Mouse (Mus musculus) forebrain, embryonic 13.5 days (tissue): Measurements from ENCODE around the gene Scml4. TPM values are rescaled to one million over a fixed set of nuclear protein-coding genes. Genes with fewer than 3 reads are reported as not detected.

Source experiments
- ATAC-seq: fragments of 200-750 bp; cut with Nextera tagmentation; 2 replicates; pipeline ENCODE4 v1.8.0; 2017
- H3K27ac ChIP-seq: fragments of 300-500 bp; sonication (generic); 2 replicates; pipeline ENCODE4 v1.5.1; 2015; ENCODE audit warnings: inconsistent platforms, mild to moderate bottlenecking, moderate library complexity
- H3K27me3 ChIP-seq: fragments of 300-500 bp; sonication (generic); 2 replicates; pipeline ENCODE4 v1.6.1; 2015; ENCODE audit warnings: mild to moderate bottlenecking, inconsistent platforms
- H3K36me3 ChIP-seq: fragments of 300-500 bp; sonication (generic); 2 replicates; pipeline ENCODE4 v1.6.1; 2015; ENCODE audit warnings: mild to moderate bottlenecking, inconsistent platforms; ENCODE audit not compliant: poor library complexity, severe bottlenecking
- H3K4me1 ChIP-seq: fragments of 300-500 bp; sonication (generic); 2 replicates; pipeline ENCODE4 v1.6.1; 2015; ENCODE audit warnings: inconsistent platforms
- H3K4me2 ChIP-seq: fragments of 300-500 bp; sonication (generic); 2 replicates; pipeline ENCODE4 v1.6.1; 2015; ENCODE audit warnings: inconsistent platforms, mild to moderate bottlenecking, moderate library complexity
- H3K4me3 ChIP-seq: fragments of 300-500 bp; sonication (generic); 2 replicates; pipeline ENCODE4 v1.5.1; 2015; ENCODE audit warnings: mild to moderate bottlenecking, inconsistent platforms
- H3K9ac ChIP-seq: fragments of 300-500 bp; sonication (generic); 2 replicates; pipeline ENCODE4 v1.6.1; 2015; ENCODE audit warnings: mild to moderate bottlenecking, inconsistent platforms
- H3K9me3 ChIP-seq: fragments of 300-500 bp; sonication (generic); replicated peaks from 2 replicates; pipeline ENCODE4 v1.6.1; 2016; ENCODE audit warnings: inconsistent platforms
- WGBS: fragments of 180-500 bp; shearing (Covaris S2); methylation state at CpG from one replicate; pipeline ENCODE4 v1.1.7; 2015; 5-methylcytosine and 5-hydroxymethylcytosine counted together
- polyA plus RNA-seq: library from polyadenylated mRNA; unstranded; fragments of >200 nt; fragmentation: Nextera tagmentation; extraction: Ambion mirVana; gene quantifications from 2 replicates; pipeline ENCODE4 v1.2.1, GENCODE M21; 2015

The Scml4 gene
- polyA plus RNA-seq, 1 experiment from 2014 or later, result 5.2 TPM

DNA sequence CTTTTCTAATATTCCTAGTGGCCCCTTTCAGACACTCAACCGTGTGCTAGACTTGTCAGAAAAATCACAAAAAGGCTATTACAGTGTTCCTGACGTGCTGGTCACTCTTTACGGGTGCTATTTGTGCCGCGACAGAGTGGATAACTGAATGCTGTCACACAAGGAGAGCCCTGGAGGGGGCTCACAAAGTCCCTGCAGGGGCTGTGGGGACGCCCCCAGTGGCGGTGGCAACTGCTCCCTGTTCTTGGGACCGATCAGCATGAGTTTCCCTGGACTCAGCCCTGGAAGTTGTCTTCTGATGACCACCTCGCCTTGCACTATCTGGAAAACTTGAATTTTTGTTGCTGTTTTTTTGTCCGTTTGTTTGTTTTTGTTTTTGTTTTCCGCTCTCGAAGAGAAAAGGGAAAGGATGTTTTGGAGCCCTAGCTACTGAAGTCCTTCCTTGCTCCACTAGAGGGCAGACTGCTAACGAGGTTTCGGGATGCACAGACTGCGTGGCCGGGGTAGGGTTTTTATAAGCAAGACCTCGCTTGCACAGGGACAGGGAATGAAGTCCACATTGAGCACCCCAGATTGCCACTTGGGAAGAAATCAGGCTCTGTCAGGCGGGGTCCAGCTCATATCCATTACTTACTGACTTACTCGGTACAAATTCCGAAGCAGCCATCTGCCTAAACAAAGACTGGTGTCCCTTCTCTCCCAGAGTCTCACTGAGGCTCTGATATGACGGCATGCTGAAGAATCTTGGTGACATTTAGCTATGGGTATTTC is 97.9 kb downstream of the Scml4 start:
- Histone ChIP-seq H3K27ac (no peak overlapping the region), H3K9me3 (no peaks in the 10 kb centered on the region), H3K36me3 (no peaks in the 10 kb centered on the region), H3K4me1 (peaks cover 12% of the 10 kb centered on the region), H3K4me3 (peak overlapping the region; percentile 37), H3K9ac (peak overlapping the region; percentile 68), H3K4me2 (peak overlapping the region; percentile 63), H3K27me3 (peaks cover 13% of the 10 kb centered on the region)
- ATAC-seq, result peak; percentile 91
- 6% methylated on average over 21 of the region's 21 CpGs for WGBS

DNA sequence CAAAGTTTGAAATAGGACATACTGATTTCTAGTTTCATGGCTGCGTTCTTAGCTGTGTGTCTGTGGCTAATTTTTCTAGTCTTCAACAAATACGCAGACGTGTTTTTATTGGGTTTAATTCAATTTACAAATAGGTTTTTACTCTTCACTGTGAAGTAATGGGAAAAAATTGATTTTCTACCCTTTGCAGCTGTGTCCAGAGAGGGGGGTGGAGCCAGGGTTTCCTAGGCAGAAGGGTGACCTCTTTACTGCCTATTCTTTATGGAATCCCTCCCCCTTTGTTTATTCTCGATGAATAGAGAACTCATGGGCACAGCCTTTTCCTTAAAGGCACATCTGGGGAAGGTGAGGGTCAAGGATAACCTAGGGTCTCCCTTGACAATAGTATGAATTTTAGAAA is 98.5 kb downstream of the Scml4 start:
- H3K4me3 ChIP-seq, result 0 out of 2 replicates have a peak overlapping the region, but pooled peaks have one; percentile 37

DNA sequence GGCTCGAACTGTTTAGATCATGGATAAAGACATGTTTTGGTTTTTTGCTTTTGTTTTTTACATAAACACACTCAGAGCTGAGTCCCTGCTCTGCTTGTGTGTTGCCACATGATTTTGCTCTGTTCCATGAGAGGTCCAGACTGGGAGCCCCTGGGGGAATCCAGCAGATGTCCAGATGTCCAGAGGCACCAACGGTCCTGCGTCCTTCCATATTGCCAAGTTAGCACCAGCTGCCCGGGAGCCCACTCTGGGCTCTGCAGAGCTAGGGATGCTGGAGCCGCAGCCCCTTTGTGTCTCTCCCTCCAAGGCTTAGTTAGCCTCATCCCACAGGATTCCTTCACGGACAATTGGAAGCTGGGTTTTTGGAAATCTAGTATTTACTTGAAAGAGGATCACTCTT is 101.6 kb downstream of the Scml4 start:
- 79% methylated on average over 6 of the region's 6 CpGs for WGBS
- no peak for ATAC-seq
- Histone ChIP-seq H3K9ac (no peak overlapping the region), H3K9me3 (no peaks in the 10 kb centered on the region), H3K4me2 (no peak overlapping the region), H3K4me3 (no peak overlapping the region), H3K4me1 (peaks cover 12% of the 10 kb centered on the region), H3K27ac (no peak overlapping the region), H3K27me3 (peaks cover 8% of the 10 kb centered on the region), H3K36me3 (no peaks in the 10 kb centered on the region)

More for the DNA sequence above, 98.5 kb downstream of the Scml4 start:
- H3K27ac ChIP-seq, result no peak overlapping the region
- 0 out of 2 replicates have a peak, but pooled peaks have one; percentile 6 for ATAC-seq
- H3K27me3 ChIP-seq, result peaks cover 13% of the 10 kb centered on the region
- H3K9ac ChIP-seq, result peak overlapping the region; percentile 68; the same call in 1 of the 2 replicates
- H3K4me2 ChIP-seq, result peak overlapping the region; percentile 63
- H3K9me3 ChIP-seq, result no peaks in the 10 kb centered on the region
- no peaks in the 10 kb centered on the region for H3K36me3 ChIP-seq
- WGBS, result 55% methylated on average over 4 of the region's 4 CpGs
- peaks cover 12% of the 10 kb centered on the region for H3K4me1 ChIP-seq

DNA sequence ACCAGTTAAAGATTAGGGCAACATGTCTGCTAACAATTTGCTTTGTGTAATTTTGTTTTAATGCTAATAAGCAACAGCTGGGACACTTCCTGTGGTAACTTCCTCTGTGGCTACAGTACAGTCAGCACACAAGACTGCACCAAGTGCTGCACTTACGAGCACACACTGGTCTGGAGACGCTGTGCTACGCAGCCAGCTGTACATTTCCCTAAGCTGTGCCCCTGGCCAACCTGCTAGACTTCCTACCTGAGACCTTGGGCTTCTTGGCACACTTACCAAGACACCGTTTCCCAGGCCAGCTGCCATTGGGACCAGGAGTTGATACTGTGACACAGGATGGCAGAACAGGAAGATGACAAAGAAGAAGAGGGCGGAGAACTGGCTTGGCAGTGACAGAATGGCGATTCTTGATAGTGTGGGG is 102.0 kb downstream of the Scml4 start:
- no peak overlapping the region for H3K4me3 ChIP-seq
- no peaks in the 10 kb centered on the region for H3K9me3 ChIP-seq
- peaks cover 12% of the 10 kb centered on the region for H3K4me1 ChIP-seq
- 82% methylated on average over 6 of the region's 6 CpGs for WGBS
- no peaks in the 10 kb centered on the region for H3K36me3 ChIP-seq
- ATAC-seq, result no peak
- no peak overlapping the region for H3K4me2 ChIP-seq
- peaks cover 5% of the 10 kb centered on the region for H3K27me3 ChIP-seq
- no peak overlapping the region for H3K27ac ChIP-seq
- no peak overlapping the region for H3K9ac ChIP-seq

DNA sequence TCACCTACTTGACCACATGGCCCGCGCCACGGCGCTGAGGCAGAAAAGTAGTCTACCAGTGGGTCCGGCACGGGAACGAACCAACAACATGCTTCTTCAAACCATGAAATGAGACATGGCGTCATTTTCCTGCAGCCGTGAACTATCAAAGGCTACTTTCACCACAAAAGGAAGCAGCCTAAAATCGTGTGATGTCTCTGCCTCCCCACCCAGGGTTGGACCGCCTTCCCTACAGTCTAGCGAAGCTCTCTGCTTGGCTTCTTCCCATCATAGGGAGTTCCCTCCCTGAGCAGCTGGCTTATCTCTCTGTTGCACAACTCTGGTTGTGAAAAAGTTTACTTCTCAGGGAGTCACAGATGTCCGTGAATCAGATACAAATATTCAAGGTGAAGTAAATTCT is 102.5 kb downstream of the Scml4 start:
- H3K27me3 ChIP-seq, result peaks cover under 1% of the 10 kb centered on the region; the same call in 1 of the 2 replicates
- 92% methylated on average over 13 of the region's 13 CpGs for WGBS

DNA sequence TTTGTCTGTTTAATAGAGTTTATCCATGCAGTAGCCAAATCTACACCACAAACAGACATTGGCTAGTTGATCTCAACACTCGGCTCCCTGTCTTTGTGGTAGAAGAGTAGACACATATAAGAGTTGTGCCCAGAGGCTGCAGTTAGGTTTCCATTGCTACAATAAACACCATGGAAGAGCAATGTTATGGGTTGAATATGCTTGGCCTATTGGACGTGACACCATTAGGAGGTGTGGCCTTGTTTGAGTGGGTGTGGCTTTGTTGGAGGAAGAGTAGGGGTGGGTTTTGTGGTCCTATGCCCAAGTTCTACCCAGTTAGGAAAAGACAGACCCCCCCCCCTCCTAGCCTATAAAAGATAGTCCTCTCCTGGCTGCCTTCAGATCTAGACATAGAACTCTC is 102.9 kb downstream of the Scml4 start:
- no peak overlapping the region for H3K4me3 ChIP-seq
- ATAC-seq, result no peak
- WGBS, result 94% methylated on average over 2 of the region's 2 CpGs
- H3K27me3 ChIP-seq, result no peaks in the 10 kb centered on the region
- H3K9ac ChIP-seq, result no peak overlapping the region
- H3K27ac ChIP-seq, result no peak overlapping the region
- no peak overlapping the region for H3K4me2 ChIP-seq
- H3K4me1 ChIP-seq, result peaks cover 8% of the 10 kb centered on the region
- no peaks in the 10 kb centered on the region for H3K36me3 ChIP-seq
- H3K9me3 ChIP-seq, result no peaks in the 10 kb centered on the region

More for the DNA sequence above, 102.5 kb downstream of the Scml4 start:
- Histone ChIP-seq H3K4me3 (no peak overlapping the region), H3K4me2 (no peak overlapping the region), H3K9ac (no peak overlapping the region), H3K27ac (no peak overlapping the region), H3K9me3 (no peaks in the 10 kb centered on the region), H3K36me3 (no peaks in the 10 kb centered on the region), H3K4me1 (peaks cover 11% of the 10 kb centered on the region)
- ATAC-seq, result no peak

DNA sequence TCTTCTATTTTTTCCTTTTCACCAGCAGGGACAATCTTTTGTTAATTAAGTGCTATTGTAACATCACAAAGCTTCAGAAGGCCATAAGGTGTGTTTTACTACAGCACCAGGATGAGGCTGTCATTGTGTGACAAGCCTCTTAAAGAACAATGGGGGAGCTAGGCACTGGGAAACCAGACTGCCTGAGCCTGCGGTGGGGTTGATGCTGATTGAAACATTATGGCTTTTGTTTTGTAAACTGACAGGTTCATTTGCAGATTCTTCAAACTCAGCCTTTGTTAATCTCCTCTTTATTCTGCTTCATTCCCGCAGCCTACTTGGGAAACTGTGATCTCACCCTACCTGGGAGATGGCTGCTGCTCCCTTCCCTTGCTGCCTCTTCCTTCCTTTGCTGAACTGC is 108.2 kb downstream of the Scml4 start:
- H3K27me3 ChIP-seq, result no peaks in the 10 kb centered on the region
- no peak; the same call in 1 of the 2 replicates for ATAC-seq
- H3K4me3 ChIP-seq, result no peak overlapping the region
- H3K9ac ChIP-seq, result no peak overlapping the region
- H3K36me3 ChIP-seq, result no peaks in the 10 kb centered on the region
- H3K4me1 ChIP-seq, result peaks cover 25% of the 10 kb centered on the region
- 2% methylated on average over 2 of the region's 2 CpGs for WGBS
- H3K4me2 ChIP-seq, result no peak overlapping the region
- H3K27ac ChIP-seq, result peak overlapping the region; percentile 59; the same call in 1 of the 2 replicates
- H3K9me3 ChIP-seq, result no peaks in the 10 kb centered on the region

DNA sequence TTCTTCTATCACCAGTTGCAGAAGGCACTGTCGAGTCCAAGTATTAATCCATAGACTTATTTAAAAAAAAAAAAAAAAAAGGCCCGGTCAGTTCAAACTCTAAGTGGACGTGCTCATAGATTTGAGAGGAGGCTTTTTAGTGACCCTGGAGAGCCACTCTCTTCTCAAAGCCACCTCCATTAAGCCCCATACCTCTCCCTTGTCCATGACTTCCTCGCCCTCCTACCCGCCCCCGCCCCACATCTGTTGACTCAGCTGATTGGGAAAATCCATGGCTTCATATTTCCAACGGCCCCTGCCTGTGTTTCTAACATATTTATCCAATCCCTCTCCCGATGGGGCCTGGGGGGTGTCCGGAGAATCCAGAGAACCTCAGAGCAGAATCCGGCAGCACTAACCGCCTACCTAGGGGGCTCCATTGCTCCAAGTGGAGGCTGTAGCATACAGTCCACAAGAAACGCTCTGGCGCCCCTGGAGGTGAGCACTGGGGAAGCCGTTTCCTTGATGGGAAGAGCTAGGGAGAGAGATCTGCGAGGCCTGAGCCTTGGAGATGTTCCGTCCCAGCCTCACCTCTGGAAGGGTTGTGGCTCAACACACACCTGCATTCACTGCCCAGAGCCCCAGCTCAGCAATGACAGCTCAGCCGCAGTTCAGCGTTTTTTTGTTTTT is 112.5 kb downstream of the Scml4 start:
- peak; percentile 89 for ATAC-seq
- no peaks in the 10 kb centered on the region for H3K36me3 ChIP-seq
- H3K27ac ChIP-seq, result no peak overlapping the region
- H3K4me2 ChIP-seq, result no peak overlapping the region
- H3K9me3 ChIP-seq, result no peaks in the 10 kb centered on the region
- peaks cover 25% of the 10 kb centered on the region for H3K4me1 ChIP-seq
- no peak overlapping the region for H3K9ac ChIP-seq
- no peak overlapping the region for H3K4me3 ChIP-seq
- no peaks in the 10 kb centered on the region for H3K27me3 ChIP-seq
- 31% methylated on average over 18 of the region's 18 CpGs for WGBS

DNA sequence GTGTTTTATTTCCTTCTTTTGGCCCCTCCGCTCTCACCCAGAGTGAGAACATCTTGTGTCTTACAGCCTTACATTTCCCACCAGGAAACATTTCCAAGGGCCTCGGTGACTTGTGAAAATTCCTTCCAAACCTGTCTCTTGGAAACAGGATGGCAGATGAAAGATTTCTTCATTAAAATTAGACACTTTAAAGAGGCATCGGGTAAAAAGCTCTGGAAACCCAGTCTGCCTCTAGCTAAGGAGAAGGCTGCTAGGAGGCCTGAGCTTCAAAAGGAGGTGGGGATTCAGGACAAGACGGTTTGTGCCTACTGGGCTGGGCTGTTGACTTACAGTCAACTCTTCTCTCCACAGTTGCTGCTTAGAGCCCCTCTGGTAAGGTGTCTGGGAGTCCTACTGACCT is 113.4 kb downstream of the Scml4 start:
- Histone ChIP-seq H3K4me3 (no peak overlapping the region), H3K27ac (no peak overlapping the region), H3K9ac (no peak overlapping the region), H3K4me2 (no peak overlapping the region), H3K9me3 (no peaks in the 10 kb centered on the region), H3K4me1 (peaks cover 22% of the 10 kb centered on the region), H3K27me3 (no peaks in the 10 kb centered on the region), H3K36me3 (no peaks in the 10 kb centered on the region)
- WGBS, result 62% methylated on average over 4 of the region's 4 CpGs
- ATAC-seq, result no peak

DNA sequence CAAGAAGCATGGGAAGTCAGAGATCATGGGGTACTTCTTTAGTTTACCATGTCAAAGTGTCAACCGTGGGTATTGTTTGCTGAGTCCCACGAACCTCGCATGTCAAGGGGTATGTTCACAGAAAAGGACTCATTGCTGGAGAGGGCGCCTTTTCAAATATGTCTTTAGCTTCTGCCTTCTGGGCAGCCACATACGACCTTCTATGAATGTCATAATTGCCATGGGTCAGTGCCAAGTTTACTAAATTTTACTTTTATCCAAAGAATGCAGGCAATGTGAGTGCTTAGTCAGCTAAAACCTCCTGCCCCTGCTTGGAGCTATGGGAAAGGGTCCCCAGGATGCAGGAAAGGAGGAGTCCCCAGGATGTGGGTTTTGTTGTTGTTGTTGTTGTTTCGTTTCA is 116.4 kb downstream of the Scml4 start:
- no peak for ATAC-seq
- WGBS, result 87% methylated on average over 6 of the region's 6 CpGs

DNA sequence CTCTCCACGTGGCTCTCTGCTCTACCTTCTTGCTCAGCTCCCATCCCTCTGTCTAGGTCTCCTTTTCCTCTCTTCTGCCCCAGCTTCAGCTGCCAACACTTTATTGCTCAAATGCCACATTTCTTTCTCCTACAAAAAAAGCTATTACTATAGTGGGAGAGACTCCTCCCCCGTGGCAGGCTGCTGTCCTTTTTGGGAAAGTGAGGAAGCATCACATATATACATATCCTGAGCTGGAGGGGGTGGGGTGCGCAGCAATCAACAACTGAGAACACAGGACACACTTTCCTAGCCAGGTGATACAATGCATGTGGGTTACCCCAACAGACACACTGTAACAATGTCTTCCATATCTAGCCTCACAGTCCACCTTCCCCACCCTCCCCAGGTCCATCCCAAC is 118.2 kb downstream of the Scml4 start:
- H3K36me3 ChIP-seq, result no peaks in the 10 kb centered on the region
- H3K4me2 ChIP-seq, result no peak overlapping the region
- H3K4me3 ChIP-seq, result no peak overlapping the region
- no peaks in the 10 kb centered on the region for H3K27me3 ChIP-seq
- no peak overlapping the region for H3K9ac ChIP-seq
- no peak for ATAC-seq
- H3K9me3 ChIP-seq, result no peaks in the 10 kb centered on the region
- 58% methylated on average over 3 of the region's 3 CpGs for WGBS
- H3K27ac ChIP-seq, result no peak overlapping the region
- no peaks in the 10 kb centered on the region for H3K4me1 ChIP-seq

More for the DNA sequence above, 116.4 kb downstream of the Scml4 start:
- no peak overlapping the region for H3K4me2 ChIP-seq
- H3K27ac ChIP-seq, result no peak overlapping the region
- no peaks in the 10 kb centered on the region for H3K36me3 ChIP-seq
- no peaks in the 10 kb centered on the region for H3K9me3 ChIP-seq
- H3K4me1 ChIP-seq, result no peaks in the 10 kb centered on the region
- H3K4me3 ChIP-seq, result no peak overlapping the region
- H3K27me3 ChIP-seq, result no peaks in the 10 kb centered on the region
- no peak overlapping the region for H3K9ac ChIP-seq

DNA sequence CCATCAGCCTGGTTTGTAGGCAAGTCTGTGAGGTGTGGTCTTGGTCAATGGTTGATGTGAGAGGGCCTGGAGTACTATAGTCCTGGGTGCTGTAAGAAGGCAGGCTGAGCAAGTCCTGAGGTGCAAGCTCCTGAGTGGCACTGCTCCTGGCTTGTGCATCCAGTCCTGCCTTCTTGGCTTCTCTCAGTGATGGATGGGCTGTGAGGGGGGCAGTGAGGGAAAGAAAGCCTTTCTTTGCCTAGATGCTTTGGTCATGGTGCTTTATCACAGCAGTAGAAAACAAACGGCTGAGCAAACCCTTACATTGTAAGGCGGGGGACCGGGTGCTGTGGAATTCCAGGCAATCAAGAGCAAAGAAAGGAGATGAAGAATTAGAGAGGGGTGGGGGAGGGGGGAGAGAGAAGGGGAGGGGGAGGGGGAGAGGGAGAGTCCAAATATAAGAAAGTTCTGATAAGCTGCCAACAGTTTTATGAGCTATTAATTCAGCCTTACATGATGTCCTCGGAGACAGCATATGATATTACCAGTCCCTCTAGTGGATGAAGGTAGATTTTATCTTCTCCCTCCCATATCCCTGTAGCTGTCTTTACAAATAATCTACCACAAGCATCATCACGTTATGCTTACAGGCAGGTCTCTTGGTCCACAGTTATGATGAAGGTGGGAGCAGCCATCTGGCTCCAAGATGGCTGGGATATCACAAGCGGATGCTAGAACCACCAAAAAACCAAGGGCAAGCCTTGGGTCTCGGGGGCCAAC is 121.0 kb downstream of the Scml4 start:
- H3K27me3 ChIP-seq, result no peaks in the 10 kb centered on the region
- no peak overlapping the region for H3K4me3 ChIP-seq
- H3K27ac ChIP-seq, result no peak overlapping the region
- H3K9me3 ChIP-seq, result no peaks in the 10 kb centered on the region
- H3K36me3 ChIP-seq, result no peaks in the 10 kb centered on the region
- 64% methylated on average over 7 of the region's 7 CpGs for WGBS
- H3K4me2 ChIP-seq, result no peak overlapping the region
- no peaks in the 10 kb centered on the region for H3K4me1 ChIP-seq
- peak; percentile 43; the same call in 1 of the 2 replicates for ATAC-seq
- H3K9ac ChIP-seq, result no peak overlapping the region
